Mouse (Mus musculus) heart, adult 8-10 months (tissue): ENCODE measurements around the gene Prodh2. TPM values are rescaled to one million over a fixed set of nuclear protein-coding genes. Genes with fewer than 3 reads are reported as not detected.

Experiments used
- DNase-seq: peaks from one replicate; pipeline ENCODE4 v3.0.0; 2022; ENCODE audit warnings: low spot score
- microRNA-seq: library from miRNA; unstranded; fragments of <30 nt; microRNA quantifications from one replicate; pipeline ENCODE4 v1.2.0, GENCODE M21; 2022
- total RNA-seq, 4 experiments: library from RNA; stranded (reverse); gene quantifications; 2 replicates each; pipeline ENCODE4 v1.2.4; 2022

The Prodh2 gene
- total RNA-seq, 4 experiments from 2014 or later: not detected

DNA sequence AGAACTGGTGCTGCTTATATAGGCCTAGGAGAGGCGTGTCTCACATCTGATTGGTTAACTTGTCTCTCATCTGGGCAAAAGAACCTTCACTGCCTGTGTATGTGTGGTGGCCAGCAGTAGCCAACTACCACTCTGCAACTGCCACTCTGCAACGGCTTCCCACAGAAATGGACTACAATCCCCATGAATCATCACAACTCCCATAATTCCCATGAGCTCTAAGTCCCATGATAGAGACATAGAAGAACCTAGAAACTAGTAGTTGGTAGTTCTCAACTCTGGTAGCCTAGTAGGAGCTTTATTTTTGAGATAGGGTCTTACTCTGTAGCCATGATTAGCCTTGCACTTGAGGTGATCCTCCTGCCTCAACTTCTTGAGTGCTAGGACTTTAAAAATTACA lies 56.5 kb downstream of the Prodh2 start:
- no peak for DNase-seq

DNA sequence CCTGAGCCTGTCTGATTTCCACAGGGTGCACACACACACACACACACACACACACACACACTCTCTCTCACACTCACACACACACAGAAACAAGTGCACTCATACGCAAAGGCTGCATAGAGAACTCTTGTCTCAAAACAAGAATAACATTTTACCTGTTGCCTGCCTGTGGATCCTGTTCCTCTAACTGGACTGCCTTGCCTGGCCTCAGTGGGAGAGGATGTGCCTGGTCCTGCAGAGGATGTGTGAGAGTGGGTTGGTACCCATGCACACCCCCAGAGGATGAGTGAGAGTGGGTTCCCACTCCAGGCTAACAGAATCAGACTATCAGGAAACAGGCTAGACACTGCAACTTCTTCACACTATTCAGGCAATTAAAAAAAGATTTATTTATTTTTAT lies 57.2 kb downstream of the Prodh2 start:
- DNase-seq: no peak

DNA sequence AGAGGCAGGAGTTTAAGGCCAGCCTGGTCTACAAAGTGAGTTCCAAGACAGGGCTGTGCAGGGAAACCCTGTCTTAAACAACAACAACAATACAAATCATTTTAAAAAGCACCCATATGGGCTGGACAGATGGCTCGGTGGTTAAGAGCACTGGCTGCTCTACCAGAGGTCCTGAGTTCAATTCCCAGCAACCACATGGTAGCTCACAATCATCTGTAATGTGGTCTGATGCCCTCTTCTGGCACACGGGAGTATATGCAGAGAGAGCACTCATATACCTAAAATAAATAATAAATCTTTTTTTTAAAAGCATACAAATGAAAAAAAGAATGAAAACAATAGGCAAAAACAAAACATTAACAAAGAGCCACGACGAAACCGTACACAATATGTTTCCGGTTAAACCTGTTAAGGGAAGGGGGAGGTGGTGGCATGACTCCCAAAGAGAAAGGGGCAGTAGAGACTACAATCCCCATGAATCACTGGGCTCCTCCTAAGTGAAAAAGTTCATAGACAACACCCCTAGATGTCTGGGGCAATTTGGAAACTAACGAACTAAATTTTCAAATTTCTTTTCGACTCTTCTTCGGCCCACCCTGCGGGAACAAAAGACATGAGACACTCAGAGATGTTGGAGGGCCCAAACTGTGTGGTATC lies 58.2 kb downstream of the Prodh2 start:
- no peak for DNase-seq

DNA sequence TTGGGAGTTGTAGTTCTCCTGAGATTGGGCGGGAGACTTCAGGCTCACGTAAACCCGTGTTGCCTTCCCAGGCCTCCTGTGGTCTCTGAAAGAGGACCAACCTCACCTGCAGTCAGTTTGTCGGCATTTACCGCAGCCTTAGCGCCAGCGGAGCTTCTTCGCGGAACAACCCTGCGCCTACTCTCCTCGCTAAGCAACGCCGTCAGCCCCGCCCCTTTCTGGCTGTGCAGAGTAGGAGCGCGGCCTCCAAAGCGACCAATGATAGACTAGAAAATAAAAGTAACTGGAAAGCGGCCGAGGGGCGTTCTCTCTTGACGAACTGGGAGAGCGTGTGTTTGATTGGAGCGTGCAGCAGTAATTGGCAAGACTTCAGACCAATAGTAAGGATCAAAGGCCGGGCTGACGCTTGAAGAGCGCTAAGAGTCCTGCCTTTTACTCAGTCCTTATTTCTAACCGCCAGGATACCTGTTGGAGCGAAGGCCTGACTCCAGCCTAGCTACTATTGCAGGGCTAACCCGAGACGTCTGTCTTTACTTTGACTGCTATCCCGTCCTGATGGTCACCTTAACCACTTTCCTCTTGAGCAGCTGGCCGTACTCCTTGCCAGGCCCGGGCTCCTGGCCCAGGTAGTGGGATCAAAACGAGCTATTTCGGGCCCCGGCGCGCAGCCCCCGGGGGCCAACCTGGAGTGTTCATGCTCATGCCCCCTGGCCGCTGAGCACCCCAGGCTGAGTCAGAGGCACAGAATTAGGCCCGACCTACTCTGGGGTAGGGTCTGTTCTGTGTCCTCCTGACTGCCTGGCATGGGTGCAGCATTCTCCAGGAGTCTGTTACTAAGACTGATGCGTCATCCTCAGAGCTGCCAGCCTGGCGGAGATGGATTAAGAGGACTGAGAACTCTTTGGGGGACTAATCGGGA lies 58.9 kb downstream of the Prodh2 start, which contains the start of the genes Hspb6 and Proser3:
Hspb6 (plus strand) TSS at position 77 of the 919 bp plus-strand sequence.
Proser3 (minus strand) TSS at position 198 of the 919 bp plus-strand sequence.
- DNase-seq: peak; percentile 99

DNA sequence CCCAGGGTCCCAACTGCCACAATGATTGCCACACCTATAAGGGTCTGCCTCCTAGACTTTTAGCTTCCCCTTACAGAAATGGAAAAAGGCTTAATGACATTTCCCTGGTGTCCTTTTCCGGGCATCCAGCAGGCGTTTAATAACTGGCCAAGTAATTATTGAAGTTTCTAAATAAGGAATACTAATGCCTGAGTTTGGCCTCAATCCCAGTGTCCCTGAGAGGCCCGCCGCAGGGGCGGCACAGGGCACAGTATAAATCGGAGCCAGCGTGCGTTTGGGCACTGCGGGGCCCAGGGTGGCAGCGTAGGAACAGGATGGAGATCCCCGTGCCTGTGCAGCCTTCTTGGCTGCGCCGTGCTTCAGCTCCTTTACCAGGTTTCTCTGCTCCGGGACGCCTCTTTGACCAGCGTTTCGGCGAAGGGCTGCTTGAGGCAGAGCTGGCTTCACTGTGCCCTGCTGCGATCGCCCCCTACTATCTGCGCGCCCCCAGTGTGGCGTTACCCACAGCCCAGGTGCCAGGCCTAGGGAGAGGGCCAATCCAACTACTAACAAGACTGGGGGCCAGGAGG lies 59.7 kb downstream of the Prodh2 start:
- peak; percentile 65 for DNase-seq

DNA sequence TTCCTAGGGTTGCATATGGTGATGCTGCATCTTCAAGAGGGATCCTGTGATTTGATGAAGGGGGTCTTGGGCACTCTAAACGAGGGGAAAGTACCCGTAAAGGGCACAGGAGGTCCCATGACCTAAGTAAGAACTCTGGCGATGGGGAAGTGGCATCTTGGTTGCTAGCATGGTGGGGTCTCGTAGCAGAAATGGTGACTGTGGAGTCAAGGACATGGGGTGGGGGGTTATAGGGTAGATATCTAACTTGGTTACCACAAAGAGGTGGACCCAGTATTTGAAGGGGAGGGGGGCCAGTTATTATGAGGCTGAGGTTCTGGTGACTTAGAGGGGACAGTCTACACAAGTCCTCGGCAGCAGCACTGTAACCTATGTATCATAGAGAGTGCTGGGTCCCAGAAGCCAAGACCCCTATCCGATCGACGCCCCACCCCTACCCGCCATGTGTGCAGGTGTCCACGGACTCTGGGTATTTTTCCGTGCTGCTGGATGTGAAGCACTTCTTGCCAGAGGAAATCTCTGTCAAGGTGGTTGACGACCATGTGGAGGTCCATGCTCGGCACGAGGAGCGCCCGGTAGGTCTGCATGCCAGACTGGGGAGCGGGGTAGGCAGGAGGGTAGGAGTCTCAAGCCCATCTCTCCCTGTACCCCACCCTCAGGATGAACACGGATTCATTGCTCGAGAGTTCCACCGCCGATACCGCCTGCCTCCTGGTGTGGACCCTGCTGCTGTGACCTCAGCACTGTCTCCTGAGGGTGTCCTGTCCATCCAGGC lies 60.6 kb downstream of the Prodh2 start:
- DNase-seq: no peak

DNA sequence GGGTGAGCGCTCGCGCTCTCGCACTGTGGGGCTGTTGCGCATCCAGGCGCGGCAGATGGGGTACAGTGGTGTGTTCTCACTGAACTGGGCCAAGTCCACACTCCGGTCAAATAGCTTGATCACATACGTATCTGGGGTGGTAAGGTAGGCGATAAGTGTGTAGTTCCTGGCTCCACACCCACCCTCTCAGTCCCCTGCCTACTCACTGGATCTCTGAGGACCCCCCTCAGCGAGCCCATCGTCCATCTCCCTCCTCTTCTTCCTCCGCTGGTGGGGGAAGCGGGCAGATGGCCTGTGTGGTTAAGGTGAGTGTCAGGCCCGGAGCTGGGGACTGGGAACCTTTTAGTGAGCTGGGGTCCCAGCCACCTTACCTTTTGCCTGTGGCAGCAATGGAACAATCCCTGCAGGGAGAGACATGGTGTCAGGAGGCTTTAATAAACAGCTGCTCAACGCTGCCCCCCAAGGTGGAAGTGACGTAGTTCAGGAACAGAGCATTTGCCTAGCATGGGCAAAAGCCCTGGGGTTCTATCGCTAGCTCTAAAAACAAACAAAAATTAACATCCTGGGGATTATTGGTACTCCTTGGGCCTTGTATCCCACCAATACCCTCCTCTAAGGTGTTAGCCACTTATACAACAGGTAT lies 63.6 kb downstream of the Prodh2 start:
- DNase-seq: no peak

DNA sequence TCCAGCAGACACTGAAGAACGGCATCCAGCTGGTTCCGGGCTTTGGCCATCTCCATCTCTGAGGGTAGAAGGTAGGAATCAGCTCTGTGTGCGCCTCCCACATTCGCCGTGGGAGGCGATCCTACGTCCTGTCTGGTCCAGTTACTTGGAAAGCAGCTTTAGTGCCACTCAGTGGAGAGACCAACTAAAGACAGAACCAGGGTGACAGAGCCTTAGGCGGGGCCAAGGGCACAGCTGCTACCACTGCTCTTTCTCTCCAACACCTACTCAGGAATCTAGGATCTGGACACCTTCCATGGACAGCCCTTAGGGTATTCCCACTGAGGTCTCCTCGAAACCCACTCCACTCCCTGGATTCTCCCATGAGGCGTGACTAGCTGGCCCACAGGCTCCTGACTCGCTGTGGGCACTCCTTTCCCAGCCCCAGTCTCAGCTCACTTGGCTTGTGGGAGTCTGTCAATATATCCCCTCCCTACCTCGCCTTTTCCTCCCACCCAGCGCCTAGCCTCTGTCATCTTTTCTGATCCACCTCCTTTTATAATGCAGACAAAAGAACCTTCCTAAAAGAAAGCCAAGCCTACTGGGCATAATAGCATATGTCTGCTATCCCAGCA lies 64.6 kb downstream of the Prodh2 start:
- no peak for DNase-seq

DNA sequence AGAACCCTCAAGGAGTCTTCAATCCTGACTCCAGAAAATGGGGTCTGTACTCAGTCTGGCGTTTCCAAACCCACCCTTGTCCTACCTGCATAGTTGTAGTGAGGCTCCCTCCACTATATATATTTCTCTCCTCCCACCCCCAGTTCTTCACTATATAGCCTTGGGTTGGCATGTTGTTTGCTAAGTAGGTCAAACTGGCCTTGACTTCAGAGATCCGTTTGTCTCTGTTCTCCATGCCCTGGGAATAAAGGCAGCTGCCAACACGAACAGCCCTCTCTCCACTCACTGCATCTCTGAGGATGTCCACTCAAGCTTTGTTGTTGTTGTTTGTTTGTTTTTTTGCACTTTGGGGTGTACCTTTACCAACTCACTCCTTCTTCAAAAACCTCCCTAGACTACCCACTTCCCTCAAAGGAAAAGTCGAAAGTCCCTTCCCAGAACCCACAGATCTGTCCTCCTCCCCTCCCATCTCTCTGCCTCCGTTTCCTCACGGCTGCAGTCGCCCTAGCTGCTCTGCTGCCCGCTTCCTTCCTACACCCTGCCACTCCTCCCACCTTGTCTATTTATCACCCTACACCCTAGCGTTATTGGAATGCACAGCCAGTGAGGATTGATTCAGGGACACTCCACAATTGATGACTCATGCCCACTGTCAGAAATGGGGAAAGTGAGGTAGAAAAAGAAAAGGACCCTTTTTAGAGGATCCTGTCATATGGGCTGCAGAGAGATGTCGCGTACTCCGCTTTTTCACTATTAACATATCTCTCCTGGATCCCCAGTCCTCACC lies 65.4 kb downstream of the Prodh2 start:
- no peak for DNase-seq

DNA sequence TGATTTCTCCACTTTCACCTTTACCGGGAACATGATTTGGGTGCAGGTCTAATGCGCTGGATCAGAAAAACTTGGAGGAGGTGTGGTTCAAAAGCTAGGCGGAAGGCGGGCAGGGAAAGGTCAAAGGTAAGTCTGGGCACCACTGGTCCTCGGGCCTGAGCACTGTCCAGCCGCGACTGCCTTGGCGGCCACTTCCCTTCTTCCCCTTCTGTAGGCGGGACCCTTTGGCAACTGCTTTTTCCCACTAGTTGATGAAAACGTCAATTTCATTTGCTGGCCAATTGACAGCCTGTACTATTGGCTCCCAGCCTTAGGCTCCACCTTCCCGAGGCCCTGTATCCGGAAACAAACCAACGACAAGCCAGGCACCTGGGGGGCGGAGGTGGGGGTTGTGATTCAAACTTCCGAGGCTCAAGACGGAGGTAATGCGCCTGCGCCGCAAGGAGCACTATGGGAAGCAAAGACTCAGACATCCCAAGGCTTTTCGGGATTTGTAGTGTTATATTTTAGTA lies 66.1 kb downstream of the Prodh2 start, which contains the start of gene Lin37:
Lin37 (minus strand) TSS at position 396 of the 512 bp plus-strand sequence.
- peak; percentile 98 for DNase-seq

DNA sequence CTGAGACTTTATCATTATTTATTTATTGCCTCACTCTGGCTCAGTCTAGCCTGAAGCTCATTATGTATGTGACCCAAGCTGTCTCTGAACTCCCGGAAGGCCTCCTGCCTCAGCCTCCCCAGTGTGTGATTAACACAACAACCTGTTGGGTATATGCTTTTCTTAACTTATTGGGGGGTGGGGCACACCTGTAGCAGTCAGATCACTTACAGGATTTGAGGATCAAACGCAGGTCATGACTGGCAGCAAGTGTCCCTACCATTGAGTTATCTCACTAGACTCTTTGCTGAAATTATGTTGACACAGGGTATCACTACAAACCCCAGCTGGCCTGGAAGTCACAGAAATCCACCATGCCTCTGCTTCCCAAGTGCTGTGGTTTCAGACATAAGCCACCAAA lies 66.9 kb downstream of the Prodh2 start:
- no peak for DNase-seq

DNA sequence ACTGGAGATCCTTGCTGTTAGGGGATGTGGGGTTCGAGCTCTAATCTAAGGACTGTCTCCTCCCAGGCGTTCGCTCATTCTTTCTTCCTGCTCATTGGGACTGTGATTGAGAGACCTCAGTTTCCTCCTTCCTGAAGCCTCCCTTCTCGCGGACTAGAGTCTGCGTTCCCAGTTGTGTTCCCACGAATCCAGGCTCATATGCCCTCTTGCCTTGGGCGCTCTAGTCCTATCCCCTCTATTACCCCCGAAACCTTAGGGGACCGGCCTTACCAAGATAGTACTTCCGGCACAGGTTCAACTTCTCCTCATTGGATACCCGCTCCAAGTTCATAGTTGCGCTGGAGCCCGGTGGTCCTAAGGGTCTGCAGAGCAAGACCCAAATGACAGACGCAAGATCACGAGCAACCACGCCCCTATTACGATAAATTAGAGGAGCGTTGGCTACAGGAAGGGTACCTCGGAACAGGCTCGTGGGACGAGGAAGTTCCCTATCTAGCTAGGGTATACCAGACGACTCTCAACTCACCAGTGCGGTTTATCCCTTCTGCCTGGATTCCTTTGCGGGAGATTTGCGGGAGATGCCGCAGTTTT lies 69.2 kb downstream of the Prodh2 start:
- DNase-seq: no peak

Small RNAs within 50 kb of the gene (microRNA-seq; reads per million reads assigned to microRNA genes)
- 8.7 reads per million, percentile 22 among the genes with 10 or more reads in this experiment for gene Gm38670

Other genes starting within 250 kb of the Prodh2 start
- gene Thap8, start 213.5 kb upstream of the Prodh2 start, total RNA-seq: under 1 TPM in 1 of 4 experiments, not detected in 3; 0.44 TPM
- gene Wdr62, start 213.2 kb upstream of the Prodh2 start, total RNA-seq: 1 to 10 TPM in 1 of 4 experiments, under 1 TPM in 3; 0.41 to 1.5 (median 0.84) TPM
- gene Clip3, start 201.9 kb upstream of the Prodh2 start, total RNA-seq: 1 to 10 TPM; 4.7 to 8.7 (median 7.4) TPM
- 10 to 100 TPM; 28.6 to 34.0 (median 32.5) TPM for gene Alkbh6, start 184.9 kb upstream of the Prodh2 start, total RNA-seq
- gene Syne4, start 178.8 kb upstream of the Prodh2 start, total RNA-seq: 1 to 10 TPM in 1 of 4 experiments, under 1 TPM in 3; 0.46 to 1.9 (median 0.76) TPM
- 1 to 10 TPM in 1 of 4 experiments, under 1 TPM in 3; 0.62 to 1.2 (median 0.79) TPM for gene E130208F15Rik, start 171.9 kb upstream of the Prodh2 start, total RNA-seq
- gene Sdhaf1, start 169.7 kb upstream of the Prodh2 start, total RNA-seq: 10 to 100 TPM; 14.0 to 16.2 (median 15.1) TPM
- gene Lrfn3, start 130.8 kb upstream of the Prodh2 start, total RNA-seq: 1 to 10 TPM; 1.3 to 2.4 (median 1.6) TPM
- 10 to 100 TPM; 13.5 to 26.2 (median 16.5) TPM for gene Tyrobp, start 79.9 kb upstream of the Prodh2 start, total RNA-seq
- gene Hcst, start 73.8 kb upstream of the Prodh2 start, total RNA-seq: not detected
- gene Nfkbid, start 71.9 kb upstream of the Prodh2 start, total RNA-seq: under 1 TPM in 3 of 4 experiments, not detected in 1; 0.12 to 0.46 (median 0.28) TPM
- 1 to 10 TPM; 3.2 to 4.2 (median 3.6) TPM for gene Aplp1, start 48.1 kb upstream of the Prodh2 start, total RNA-seq
- not detected for gene Kirrel2, start 35.9 kb upstream of the Prodh2 start, total RNA-seq
- gene Nphs1, start 35.3 kb upstream of the Prodh2 start, total RNA-seq: not detected
- under 1 TPM; 0.32 to 0.60 (median 0.36) TPM for gene Arhgap33, start 41.4 kb downstream of the Prodh2 start, total RNA-seq
- gene Hspb6, start 58.6 kb downstream of the Prodh2 start, total RNA-seq: 1,000 to 10,000 TPM in 1 of 4 experiments, 100 to 1,000 TPM in 3; 852 to 1,087 (median 985) TPM
- gene Proser3, start 58.7 kb downstream of the Prodh2 start, total RNA-seq: 1 to 10 TPM; 3.1 to 4.5 (median 3.9) TPM
- 10 to 100 TPM; 13.5 to 21.0 (median 14.6) TPM for gene Lin37, start 66.2 kb downstream of the Prodh2 start, total RNA-seq
- gene U2af1l4, start 69.7 kb downstream of the Prodh2 start, total RNA-seq: 10 to 100 TPM; 62.1 to 70.3 (median 67.2) TPM
- 1 to 10 TPM in 2 of 4 experiments, under 1 TPM in 2; 0.80 to 1.6 (median 1.2) TPM for gene Gm49396, start 69.7 kb downstream of the Prodh2 start, total RNA-seq
- 10 to 100 TPM; 82.2 to 90.7 (median 88.5) TPM for gene Psenen, start 70.0 kb downstream of the Prodh2 start, total RNA-seq
- gene Igflr1, start 71.8 kb downstream of the Prodh2 start, total RNA-seq: 1 to 10 TPM in 3 of 4 experiments, not detected in 1; 1.1 to 1.4 (median 1.1) TPM
- 10 to 100 TPM; 14.2 to 19.6 (median 16.2) TPM for gene Kmt2b, start 95.1 kb downstream of the Prodh2 start, total RNA-seq
- gene Zbtb32, start 105.3 kb downstream of the Prodh2 start, total RNA-seq: not detected
- gene Upk1a, start 119.2 kb downstream of the Prodh2 start, total RNA-seq: under 1 TPM in 1 of 4 experiments, not detected in 3; 0.19 TPM
- gene Cox6b1, start 132.5 kb downstream of the Prodh2 start, total RNA-seq: 1,000 to 10,000 TPM; 4,392 to 5,023 (median 4,762) TPM
- gene Etv2, start 142.2 kb downstream of the Prodh2 start, total RNA-seq: not detected
- gene Rbm42, start 156.7 kb downstream of the Prodh2 start, total RNA-seq: 10 to 100 TPM; 43.9 to 49.9 (median 44.7) TPM
- 1 to 10 TPM; 3.0 to 7.4 (median 6.0) TPM for gene Haus5, start 171.4 kb downstream of the Prodh2 start, total RNA-seq
- gene Pmis2, start 178.0 kb downstream of the Prodh2 start, total RNA-seq: under 1 TPM in 1 of 4 experiments, not detected in 3; 0.40 TPM
- gene 2200002J24Rik, start 205.3 kb downstream of the Prodh2 start, total RNA-seq: under 1 TPM in 1 of 4 experiments, not detected in 3; 0.82 TPM
- gene Atp4a, start 218.6 kb downstream of the Prodh2 start, total RNA-seq: under 1 TPM in 3 of 4 experiments, not detected in 1; 0.09 to 0.28 (median 0.16) TPM
- 100 to 1,000 TPM; 229 to 268 (median 258) TPM for gene Tmem147, start 235.9 kb downstream of the Prodh2 start, total RNA-seq